Mouse (Mus musculus) A20 (cell line): ENCODE data around the gene Pde4d.
"Not testable (repeated sequence)": the region's sequence is repeated elsewhere in the genome, so short reads cannot be mapped to it uniquely, and the experiment has no call there.

Experiments used
- DNase-seq: peaks from one replicate; pipeline ENCODE4 v3.0.0-alpha.2; 2011; ENCODE audit warnings: low read depth, low spot score

Gene Pde4d

GRCm38 (mm10) chr13:108686807-108687206, 237.1 kb downstream of the Pde4d start:
- peak; percentile 1 for DNase-seq

- no peak for DNase-seq
Observed at GRCm38 (mm10) chr13:108692883-108693550, 243.3 kb downstream of the Pde4d start.

GRCm38 (mm10) chr13:108705441-108705840, 255.7 kb downstream of the Pde4d start:
- DNase-seq = no peak

- no peak for DNase-seq
Observed at GRCm38 (mm10) chr13:108714032-108714431, 264.3 kb downstream of the Pde4d start.

- no peak for DNase-seq
Observed at GRCm38 (mm10) chr13:108715029-108715428, 265.3 kb downstream of the Pde4d start.

GRCm38 (mm10) chr13:108722234-108722633, 272.5 kb downstream of the Pde4d start:
- no peak for DNase-seq

- DNase-seq = not testable (repeated sequence)
Observed at GRCm38 (mm10) chr13:108734356-108734755, 284.6 kb downstream of the Pde4d start.

- no peak for DNase-seq
Observed at GRCm38 (mm10) chr13:108751155-108751840, 301.6 kb downstream of the Pde4d start.

GRCm38 (mm10) chr13:108757477-108757876, 307.7 kb downstream of the Pde4d start:
- DNase-seq = no peak

- no peak for DNase-seq
Observed at GRCm38 (mm10) chr13:108758331-108758730, 308.6 kb downstream of the Pde4d start.

GRCm38 (mm10) chr13:108759140-108759539, 309.4 kb downstream of the Pde4d start:
- no peak for DNase-seq

GRCm38 (mm10) chr13:108763295-108763694, 313.5 kb downstream of the Pde4d start:
- DNase-seq = no peak

- DNase-seq = no peak
Observed at GRCm38 (mm10) chr13:108766020-108766727, 316.4 kb downstream of the Pde4d start.

GRCm38 (mm10) chr13:108769465-108770056, 319.8 kb downstream of the Pde4d start:
- DNase-seq = no peak

- no peak for DNase-seq
Observed at GRCm38 (mm10) chr13:108772386-108772785, 322.6 kb downstream of the Pde4d start.

- no peak for DNase-seq
Observed at GRCm38 (mm10) chr13:108774981-108775380, 325.2 kb downstream of the Pde4d start.

- no peak for DNase-seq
Observed at GRCm38 (mm10) chr13:108775882-108776281, 326.1 kb downstream of the Pde4d start.

GRCm38 (mm10) chr13:108797620-108798019, 347.9 kb downstream of the Pde4d start:
- not testable (repeated sequence) for DNase-seq

GRCm38 (mm10) chr13:108809191-108809590, 359.4 kb downstream of the Pde4d start:
- DNase-seq = no peak

GRCm38 (mm10) chr13:108812956-108813355, 363.2 kb downstream of the Pde4d start:
- DNase-seq = no peak

GRCm38 (mm10) chr13:108819846-108820408, 370.2 kb downstream of the Pde4d start:
- no peak for DNase-seq

GRCm38 (mm10) chr13:108820487-108820886, 370.7 kb downstream of the Pde4d start:
- DNase-seq = no peak
